Mouse (Mus musculus): Measurements from ENCODE around the gene Nudt3. TPM values are rescaled to one million over a fixed set of nuclear protein-coding genes. Genes with fewer than 3 reads are reported as not detected.
A peak's percentile ranks its signal among the peaks of the same experiment; 100 is the strongest.

Gene Nudt3
- polyA plus RNA-seq, 1 experiment from 2014 or later: 251 TPM

DNA sequence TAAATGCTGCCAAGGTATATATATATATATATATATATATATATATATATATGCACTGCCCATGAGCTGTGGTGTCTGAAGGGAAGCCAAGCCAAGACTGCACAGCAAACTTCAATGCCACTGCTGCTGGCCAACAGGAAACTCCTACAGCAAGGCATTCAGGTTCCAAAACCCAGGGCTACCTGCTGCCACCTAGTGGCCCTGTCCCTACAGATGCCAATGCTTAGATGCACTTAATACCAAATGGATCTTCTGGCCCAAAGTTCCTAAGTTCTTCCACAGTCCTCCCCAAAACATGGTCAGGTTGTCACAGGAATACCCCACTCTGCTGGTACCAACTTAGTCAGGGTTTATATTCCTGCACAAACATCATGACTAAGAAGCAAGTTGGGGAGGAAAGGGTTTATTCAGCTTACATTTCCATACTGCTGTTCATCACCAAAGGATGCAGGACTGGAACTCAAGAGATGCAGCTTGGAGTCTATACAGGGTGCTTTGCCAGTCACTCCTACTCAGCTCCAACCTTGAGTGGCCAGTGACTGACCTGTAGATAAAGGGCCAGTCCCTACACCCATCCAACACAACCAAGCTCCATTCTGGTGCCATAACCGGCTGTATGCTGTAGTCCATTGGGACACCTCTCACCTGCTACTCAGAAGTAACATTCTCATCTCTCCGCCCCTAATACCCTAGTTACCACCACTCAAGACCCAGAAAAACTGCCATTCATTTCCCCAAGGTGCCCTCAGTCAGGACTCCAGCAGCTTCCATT is 6.1 kb upstream of the Nudt3 start:
- no peak overlapping the region for H3K4me3 ChIP-seq
- no peaks in the 10 kb centered on the region for H3K27me3 ChIP-seq (replicated peaks)
- 61% methylated on average over 2 of the region's 2 CpGs for WGBS
- ATAC-seq (replicated peaks): 0 out of 2 replicates have a peak, but pooled peaks have one; percentile 18
- H3K36me3 ChIP-seq (replicated peaks): peaks cover 17% of the 10 kb centered on the region
- H3K9me3 ChIP-seq: no peaks in the 10 kb centered on the region
- H3K27ac ChIP-seq: 0 out of 2 replicates have a peak overlapping the region, but pooled peaks have one; percentile 9
- no peak overlapping the region for H3K9ac ChIP-seq
- peaks cover 17% of the 10 kb centered on the region for H3K4me1 ChIP-seq
- no peak overlapping the region for H3K4me2 ChIP-seq

- Histone ChIP-seq H3K9ac (no peak overlapping the region), H3K27ac (no peak overlapping the region), H3K4me1 (peaks cover 13% of the 10 kb centered on the region), H3K4me2 (no peak overlapping the region), H3K27me3 (replicated peaks) (no peaks in the 10 kb centered on the region), H3K9me3 (no peaks in the 10 kb centered on the region), H3K36me3 (replicated peaks) (peaks cover 17% of the 10 kb centered on the region), H3K4me3 (no peak overlapping the region)
- ATAC-seq (replicated peaks): no peak
- 91% methylated on average over 8 of the region's 8 CpGs for WGBS
These were observed 5.1 kb upstream of the Nudt3 start for GRCm38 (mm10) chr17:27628376-27628775.

DNA sequence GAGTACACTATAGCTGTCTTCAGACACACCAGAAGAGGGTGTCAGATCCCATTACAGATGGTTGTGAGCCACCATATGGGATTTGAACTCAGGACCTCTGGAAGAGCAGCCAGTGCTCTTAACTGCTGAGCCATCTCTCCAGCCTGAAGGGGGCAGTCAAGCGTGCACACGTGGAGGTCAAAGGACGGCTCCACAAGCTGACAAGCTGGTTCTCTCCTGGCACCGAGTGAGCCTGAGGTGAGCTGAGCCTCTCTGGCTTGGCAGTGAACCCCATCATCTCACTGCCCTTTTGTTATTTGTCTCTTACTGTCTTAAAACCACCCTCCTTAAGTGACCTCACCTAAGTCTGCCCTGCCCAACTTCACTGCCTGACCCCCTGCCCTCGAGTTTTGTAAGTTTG is 4.2 kb upstream of the Nudt3 start:
- peaks cover 9% of the 10 kb centered on the region for H3K4me1 ChIP-seq
- no peak overlapping the region for H3K9ac ChIP-seq
- H3K27ac ChIP-seq: no peak overlapping the region
- H3K4me2 ChIP-seq: no peak overlapping the region
- ATAC-seq (replicated peaks): no peak
- H3K4me3 ChIP-seq: no peak overlapping the region
- WGBS: 45% methylated on average over 5 of the region's 5 CpGs
- H3K36me3 ChIP-seq (replicated peaks): peaks cover 17% of the 10 kb centered on the region
- no peaks in the 10 kb centered on the region for H3K27me3 ChIP-seq (replicated peaks)
- H3K9me3 ChIP-seq: no peaks in the 10 kb centered on the region

- 14% methylated on average over 5 of the region's 5 CpGs for WGBS
- Histone ChIP-seq H3K4me1 (peaks cover 9% of the 10 kb centered on the region), H3K27ac (peak overlapping the region; percentile 67), H3K27me3 (replicated peaks) (no peaks in the 10 kb centered on the region), H3K9me3 (no peaks in the 10 kb centered on the region), H3K4me2 (no peak overlapping the region), H3K36me3 (replicated peaks) (peaks cover 14% of the 10 kb centered on the region), H3K4me3 (no peak overlapping the region), H3K9ac (no peak overlapping the region)
- no peak for ATAC-seq (replicated peaks)
These were observed 3.4 kb upstream of the Nudt3 start for GRCm38 (mm10) chr17:27626681-27627080.

DNA sequence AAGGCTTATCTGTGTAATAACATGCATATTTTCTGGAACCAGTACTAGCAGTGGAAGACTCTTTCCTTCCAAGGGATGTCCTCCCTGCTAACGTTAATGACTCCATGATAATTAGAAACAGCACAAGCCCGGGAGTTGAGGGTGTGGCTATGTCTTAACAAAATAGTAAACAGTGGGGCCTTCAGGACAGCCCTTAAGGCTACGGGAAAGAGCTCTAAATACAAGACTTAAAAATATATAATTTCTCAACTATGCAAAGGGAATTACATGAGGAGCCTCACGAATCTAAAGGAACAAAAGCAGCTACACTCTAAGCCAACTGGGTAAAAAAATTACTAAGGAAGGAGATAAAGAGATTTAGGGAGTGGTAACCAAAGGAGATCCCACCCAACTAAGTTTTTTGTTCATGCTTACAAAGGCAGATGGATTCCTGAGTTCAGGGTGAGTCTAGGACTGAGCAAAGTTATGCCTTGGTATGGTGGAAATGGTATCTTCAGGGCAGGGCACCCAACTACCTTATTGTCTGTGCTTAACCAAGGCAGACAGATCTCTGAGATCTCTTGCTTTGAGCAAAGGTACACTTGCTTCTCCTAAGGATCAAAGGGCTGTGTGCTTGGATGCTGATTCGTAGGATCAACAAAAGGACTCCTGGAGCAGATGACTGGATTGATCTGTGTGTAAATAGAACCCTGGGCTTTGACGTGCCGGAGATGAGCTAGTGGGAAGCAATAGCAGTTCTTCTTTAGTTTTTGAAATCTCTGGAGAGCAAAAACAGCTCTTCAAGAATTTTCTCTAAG is 2.4 kb upstream of the Nudt3 start:
- Histone ChIP-seq H3K27ac (0 out of 2 replicates have a peak overlapping the region, but pooled peaks have one; percentile 40), H3K9me3 (no peaks in the 10 kb centered on the region)
- 36% methylated on average over 7 of the region's 7 CpGs for WGBS

GRCm38 (mm10) chr17:27622611-27623359 is 510 bp downstream of the Nudt3 start:
- Histone ChIP-seq H3K4me1 (peaks cover 35% of the 10 kb centered on the region), H3K36me3 (replicated peaks) (no peaks in the 10 kb centered on the region), H3K4me3 (peak overlapping the region; percentile 97), H3K27ac (peak overlapping the region; percentile 98), H3K9me3 (no peaks in the 10 kb centered on the region), H3K27me3 (replicated peaks) (no peaks in the 10 kb centered on the region), H3K9ac (peak overlapping the region; percentile 99), H3K4me2 (peak overlapping the region; percentile 80)
- ATAC-seq (replicated peaks): peak; percentile 49
- WGBS: under 1% methylated on average over 67 of the region's 80 CpGs

More for the DNA sequence above, 2.4 kb upstream of the Nudt3 start:
- Histone ChIP-seq H3K4me2 (no peak overlapping the region), H3K4me3 (no peak overlapping the region), H3K9ac (no peak overlapping the region), H3K4me1 (peaks cover 17% of the 10 kb centered on the region), H3K27me3 (replicated peaks) (no peaks in the 10 kb centered on the region), H3K36me3 (replicated peaks) (peaks cover 5% of the 10 kb centered on the region)
- ATAC-seq (replicated peaks): no peak

DNA sequence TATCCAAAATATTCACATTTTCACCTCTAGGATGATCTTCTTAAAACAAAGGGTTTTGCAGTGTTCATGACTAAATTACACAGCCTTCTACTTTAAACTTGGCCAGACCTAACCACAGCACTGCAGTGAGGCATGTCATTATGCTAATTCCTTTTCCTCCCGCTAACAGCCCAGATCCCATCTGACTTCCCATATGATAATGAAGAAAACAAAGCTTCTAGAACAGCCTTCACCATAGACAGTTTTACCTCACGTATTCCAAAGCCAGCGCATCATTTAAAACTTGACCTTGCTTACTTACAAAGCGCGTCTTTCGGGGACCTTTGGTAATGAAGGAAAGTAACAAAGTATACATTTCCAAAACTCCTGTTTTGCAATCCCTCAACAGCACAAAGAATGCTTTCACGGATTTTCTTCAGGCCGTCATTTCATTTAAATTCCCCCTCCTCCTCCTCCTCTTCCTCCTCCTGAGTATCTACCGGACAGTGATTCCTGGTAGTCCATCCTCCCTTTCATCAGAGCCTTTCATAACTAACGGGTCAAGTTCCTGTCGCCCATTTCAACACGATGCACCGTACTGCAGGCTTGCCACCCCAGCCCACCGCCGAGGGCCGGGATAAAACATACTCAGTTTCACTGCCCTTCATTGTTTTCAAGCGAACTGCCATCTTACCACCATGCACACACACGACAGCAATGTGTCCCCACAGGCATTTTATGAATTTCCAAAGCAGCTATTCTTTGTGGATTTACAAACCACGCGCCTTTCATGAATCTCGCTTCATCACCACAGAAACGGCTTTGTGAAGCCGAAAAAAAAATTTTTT is 1.4 kb downstream of the Nudt3 start:
- peak overlapping the region; percentile 97 for H3K4me3 ChIP-seq
- H3K36me3 ChIP-seq (replicated peaks): no peaks in the 10 kb centered on the region
- H3K9me3 ChIP-seq: no peaks in the 10 kb centered on the region
- WGBS: 1% methylated on average over 23 of the region's 23 CpGs
- H3K4me1 ChIP-seq: peaks cover 35% of the 10 kb centered on the region
- no peaks in the 10 kb centered on the region for H3K27me3 ChIP-seq (replicated peaks)
- H3K9ac ChIP-seq: peak overlapping the region; percentile 99
- peak overlapping the region; percentile 98 for H3K27ac ChIP-seq
- no peak for ATAC-seq (replicated peaks)
- peak overlapping the region; percentile 80 for H3K4me2 ChIP-seq

- no peaks in the 10 kb centered on the region for H3K36me3 ChIP-seq (replicated peaks)
- peak overlapping the region; percentile 99 for H3K9ac ChIP-seq
- H3K27me3 ChIP-seq (replicated peaks): no peaks in the 10 kb centered on the region
- peak overlapping the region; percentile 80 for H3K4me2 ChIP-seq
- 14% methylated on average over 8 of the region's 8 CpGs for WGBS
- no peaks in the 10 kb centered on the region for H3K9me3 ChIP-seq
- peaks cover 35% of the 10 kb centered on the region for H3K4me1 ChIP-seq
- H3K4me3 ChIP-seq: peak overlapping the region; percentile 97
- peak overlapping the region; percentile 98 for H3K27ac ChIP-seq
- no peak for ATAC-seq (replicated peaks)
These were observed 2.1 kb downstream of the Nudt3 start for GRCm38 (mm10) chr17:27621161-27621560.

- no peaks in the 10 kb centered on the region for H3K27me3 ChIP-seq (replicated peaks)
- H3K4me2 ChIP-seq: no peak overlapping the region
- H3K4me1 ChIP-seq: peaks cover 55% of the 10 kb centered on the region
- no peaks in the 10 kb centered on the region for H3K9me3 ChIP-seq
- ATAC-seq (replicated peaks): no peak
- 85% methylated on average over 7 of the region's 7 CpGs for WGBS
- H3K4me3 ChIP-seq: no peak overlapping the region
- H3K27ac ChIP-seq: no peak overlapping the region
- H3K9ac ChIP-seq: no peak overlapping the region
- H3K36me3 ChIP-seq (replicated peaks): no peaks in the 10 kb centered on the region
These were observed 7.9 kb downstream of the Nudt3 start for GRCm38 (mm10) chr17:27615388-27615787.

- Histone ChIP-seq H3K9me3 (no peaks in the 10 kb centered on the region), H3K27me3 (replicated peaks) (no peaks in the 10 kb centered on the region), H3K9ac (no peak overlapping the region), H3K4me2 (no peak overlapping the region), H3K4me3 (no peak overlapping the region), H3K4me1 (peaks cover 41% of the 10 kb centered on the region), H3K27ac (no peak overlapping the region), H3K36me3 (replicated peaks) (no peaks in the 10 kb centered on the region)
- no peak for ATAC-seq (replicated peaks)
- WGBS: 73% methylated on average over 4 of the region's 4 CpGs
These were observed 10.3 kb downstream of the Nudt3 start for GRCm38 (mm10) chr17:27613016-27613415.

DNA sequence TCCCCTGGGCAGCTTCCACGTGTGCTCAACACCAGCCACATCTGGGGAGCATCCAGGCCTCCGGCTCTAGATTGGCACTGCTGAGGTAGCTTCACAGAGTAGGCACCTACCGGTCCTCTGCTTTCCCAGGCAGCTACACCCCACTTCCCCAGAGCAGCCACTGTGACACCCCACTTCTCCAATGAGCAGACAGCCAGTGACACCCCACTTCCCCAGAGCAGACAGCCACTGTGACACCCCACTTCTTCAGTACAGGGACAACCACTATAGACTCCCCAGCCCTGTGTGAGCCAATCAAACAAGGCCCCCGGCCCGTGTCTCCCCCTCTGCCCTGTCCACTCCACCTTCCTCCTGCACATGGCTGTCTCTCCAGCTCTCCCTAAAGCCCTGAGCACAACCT is 11.3 kb downstream of the Nudt3 start:
- 83% methylated on average over 5 of the region's 5 CpGs for WGBS
- Histone ChIP-seq H3K36me3 (replicated peaks) (no peaks in the 10 kb centered on the region), H3K9ac (no peak overlapping the region), H3K27me3 (replicated peaks) (no peaks in the 10 kb centered on the region), H3K4me2 (no peak overlapping the region), H3K9me3 (no peaks in the 10 kb centered on the region), H3K4me3 (no peak overlapping the region), H3K4me1 (peaks cover 41% of the 10 kb centered on the region), H3K27ac (no peak overlapping the region)
- ATAC-seq (replicated peaks): no peak; the same call in 1 of the 2 replicates
